Mouse (Mus musculus): ENCODE data around the gene Pphln1.

Pphln1 gene

GRCm38 (mm10) chr15:93442271-93442670 is 44.1 kb downstream of the Pphln1 start:
- WGBS = 92% methylated on average over 4 of the region's 4 CpGs

GRCm38 (mm10) chr15:93443676-93444075 is 45.5 kb downstream of the Pphln1 start:
- 89% methylated on average over 6 of the region's 6 CpGs for WGBS

- whole genome bisulfite sequencing = 91% methylated on average over 3 of the region's 3 CpGs
Measured at GRCm38 (mm10) chr15:93448862-93449261, 50.7 kb downstream of the Pphln1 start.

GRCm38 (mm10) chr15:93453296-93453695 is 55.1 kb downstream of the Pphln1 start:
- WGBS = 93% methylated on average over 1 of the region's 1 CpGs

GRCm38 (mm10) chr15:93459422-93459821 is 61.3 kb downstream of the Pphln1 start:
- WGBS = 74% methylated on average over 5 of the region's 5 CpGs

DNA sequence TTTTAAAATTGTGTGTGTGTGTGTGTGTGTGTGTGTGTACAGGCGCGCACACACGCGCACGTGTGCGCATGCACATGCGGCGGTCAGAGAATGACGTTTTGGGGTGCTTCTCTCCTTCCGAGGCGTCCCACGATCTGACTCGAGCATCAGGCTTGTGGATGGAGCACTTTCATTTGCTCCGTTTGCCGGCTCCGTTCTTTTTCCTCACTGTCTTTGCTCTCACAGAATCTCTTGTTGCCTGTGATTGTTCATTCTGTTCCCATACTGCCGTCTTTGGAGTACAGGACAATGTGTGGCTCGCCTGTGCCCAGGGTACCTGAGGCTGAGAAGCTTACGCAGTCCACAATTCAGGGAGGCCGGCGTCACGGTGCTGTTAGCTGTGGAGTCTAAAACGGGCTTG is 62.9 kb downstream of the Pphln1 start:
- 94% methylated on average over 23 of the region's 23 CpGs for WGBS

GRCm38 (mm10) chr15:93471651-93472050 is 73.5 kb downstream of the Pphln1 start:
- 55% methylated on average over 12 of the region's 12 CpGs for WGBS

- WGBS = 78% methylated on average over 1 of the region's 1 CpGs
Measured at GRCm38 (mm10) chr15:93472089-93472488, 73.9 kb downstream of the Pphln1 start.

DNA sequence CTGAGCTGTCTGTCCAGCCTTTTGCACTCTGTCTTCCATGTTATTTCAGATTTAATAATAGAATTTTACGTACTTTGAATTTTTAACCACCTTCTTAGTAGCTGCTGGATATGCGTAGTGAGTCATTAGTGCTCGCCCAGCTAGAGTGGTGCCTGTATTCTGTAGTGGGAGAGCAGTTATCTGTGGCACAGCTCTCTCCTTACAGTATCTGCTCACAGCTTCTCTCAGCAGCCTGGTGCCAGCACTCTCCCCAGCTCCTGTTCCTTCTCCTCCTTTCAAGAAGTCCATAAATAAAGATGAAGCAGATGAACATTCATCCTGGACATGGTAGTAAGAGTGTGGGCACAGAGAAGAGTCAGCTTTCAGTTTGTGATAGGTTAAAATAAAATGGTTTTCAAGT is 76.1 kb downstream of the Pphln1 start:
- 33% methylated on average over 3 of the region's 3 CpGs for WGBS

- 80% methylated on average over 8 of the region's 8 CpGs for WGBS
Measured at GRCm38 (mm10) chr15:93475688-93476087, 77.5 kb downstream of the Pphln1 start.

DNA sequence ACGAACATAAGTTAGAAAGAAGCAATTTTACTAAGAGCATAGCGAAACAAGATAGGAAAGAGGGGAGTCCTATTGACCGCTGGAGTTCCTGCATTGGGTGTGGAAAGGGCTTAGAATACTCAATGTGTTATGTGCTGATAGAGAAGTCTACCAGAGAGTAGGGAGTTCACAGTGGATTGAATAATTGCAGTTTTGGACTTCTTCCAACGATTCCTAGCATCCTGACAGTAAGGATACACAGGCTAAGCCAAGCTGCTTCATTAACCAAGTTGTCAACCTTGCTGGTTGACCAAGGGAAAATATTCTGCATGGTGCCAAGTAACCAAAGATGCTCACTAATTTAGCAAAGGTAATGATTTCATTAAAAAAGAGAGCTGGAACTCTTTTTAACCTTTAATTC is 79.6 kb downstream of the Pphln1 start:
- 72% methylated on average over 4 of the region's 4 CpGs for WGBS

- 82% methylated on average over 3 of the region's 3 CpGs for WGBS
Measured at GRCm38 (mm10) chr15:93478676-93479075, 80.5 kb downstream of the Pphln1 start.

DNA sequence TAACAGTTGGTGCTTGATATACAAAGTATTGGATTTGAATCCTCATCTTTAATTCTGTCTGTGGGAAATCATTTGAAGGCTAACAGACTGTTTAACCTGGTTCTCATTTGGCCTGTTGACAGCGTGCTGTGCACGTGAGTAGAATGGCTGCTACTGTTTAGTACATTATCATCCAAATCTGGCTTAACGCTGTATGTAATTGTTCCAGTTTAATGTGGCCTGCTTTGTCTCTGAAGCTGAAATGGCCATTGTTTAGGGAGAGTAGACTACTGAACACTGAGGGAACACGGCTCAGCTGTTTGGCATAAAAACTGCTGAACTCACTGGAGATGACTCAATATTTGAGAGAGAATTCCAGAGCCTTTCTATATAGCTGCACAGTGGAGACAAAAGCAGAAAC is 81.3 kb downstream of the Pphln1 start:
- WGBS = 36% methylated on average over 4 of the region's 4 CpGs

- 84% methylated on average over 10 of the region's 10 CpGs for WGBS
Measured at GRCm38 (mm10) chr15:93481112-93481511, 83.0 kb downstream of the Pphln1 start.

- WGBS = 65% methylated on average over 7 of the region's 7 CpGs
Measured at GRCm38 (mm10) chr15:93484261-93484710, 86.1 kb downstream of the Pphln1 start.

GRCm38 (mm10) chr15:93485252-93485651 is 87.1 kb downstream of the Pphln1 start:
- WGBS = 77% methylated on average over 3 of the region's 3 CpGs

DNA sequence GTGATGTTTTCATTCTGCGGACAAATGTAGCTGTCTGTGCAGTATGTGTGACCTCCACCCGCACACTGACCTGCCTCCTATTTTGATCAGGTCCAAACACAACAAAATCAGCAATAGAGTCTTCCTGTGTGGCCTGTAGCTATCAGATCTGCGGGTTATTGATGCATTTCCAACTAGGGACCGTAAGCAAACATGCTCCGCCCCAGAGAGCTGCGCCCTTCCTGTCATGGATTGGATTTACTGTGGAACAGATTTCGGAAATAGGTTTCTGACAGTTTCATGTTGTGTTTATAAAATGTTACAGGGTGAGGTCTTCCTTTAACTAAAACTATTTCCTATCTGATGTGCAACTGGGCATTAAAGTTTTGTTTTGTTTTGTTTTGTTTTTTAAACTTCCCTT is 87.9 kb downstream of the Pphln1 start:
- 76% methylated on average over 7 of the region's 7 CpGs for WGBS

DNA sequence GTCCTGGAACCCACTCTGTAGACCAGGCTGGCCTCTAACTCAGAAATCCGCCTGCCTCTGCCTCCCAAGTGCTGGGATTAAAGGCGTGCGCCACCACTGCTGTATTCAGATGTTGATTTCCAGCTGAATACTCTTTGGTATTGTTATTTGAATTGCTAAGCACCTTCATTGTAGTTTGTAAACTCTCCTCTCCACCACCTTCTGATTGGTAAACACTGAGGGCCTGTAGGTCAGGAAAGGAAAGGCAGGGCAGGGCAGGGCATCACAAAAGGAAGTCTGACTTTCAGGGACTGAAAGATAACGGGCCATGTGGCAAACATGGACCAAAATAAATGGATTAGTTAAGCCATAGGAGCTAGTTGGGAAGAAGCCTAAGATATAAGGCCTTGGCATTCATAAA is 91.4 kb downstream of the Pphln1 start:
- WGBS = 87% methylated on average over 4 of the region's 4 CpGs

DNA sequence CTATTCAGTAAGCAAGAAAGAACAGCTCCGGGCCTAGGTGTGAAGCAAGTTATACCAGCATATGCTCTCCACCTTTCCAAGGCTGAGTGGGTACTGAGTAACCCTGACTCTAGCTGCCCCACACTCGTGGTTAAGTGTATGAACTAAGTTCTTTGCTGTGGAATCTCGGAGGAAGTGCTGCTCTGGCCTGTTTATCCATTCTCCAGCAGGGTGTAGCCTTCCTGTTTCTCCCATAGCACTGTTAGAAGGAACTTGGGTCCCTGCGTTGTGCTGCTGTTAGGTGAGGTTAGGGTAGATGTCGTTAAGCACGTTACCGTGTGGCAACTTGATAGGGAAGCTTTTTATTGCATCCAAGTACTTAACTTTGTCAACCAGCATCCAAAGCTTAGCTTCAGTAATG is 96.5 kb downstream of the Pphln1 start:
- WGBS = 70% methylated on average over 7 of the region's 7 CpGs

- WGBS = 54% methylated on average over 9 of the region's 9 CpGs
Measured at GRCm38 (mm10) chr15:93499866-93500265, 101.7 kb downstream of the Pphln1 start.

DNA sequence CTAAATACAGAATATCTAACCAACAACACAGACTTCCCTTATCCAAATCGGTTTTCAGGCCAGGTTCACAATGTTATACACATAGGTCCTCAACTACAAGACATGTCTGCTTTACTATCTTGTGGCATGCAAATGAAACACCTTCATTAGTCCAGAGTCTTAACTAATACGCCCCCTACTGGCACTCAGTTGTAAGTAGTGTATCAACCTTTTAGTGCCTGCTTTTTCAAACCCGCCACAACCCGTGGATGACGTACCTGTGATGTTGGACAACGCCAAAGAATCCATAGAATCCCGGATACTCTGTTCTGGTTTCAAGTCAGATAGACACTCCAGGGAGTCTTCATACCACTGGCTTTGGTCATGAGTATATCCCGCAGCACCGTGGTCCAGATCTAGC is 104.6 kb downstream of the Pphln1 start:
- WGBS = 92% methylated on average over 9 of the region's 9 CpGs

GRCm38 (mm10) chr15:93503201-93503745 is 105.1 kb downstream of the Pphln1 start:
- WGBS = 82% methylated on average over 35 of the region's 35 CpGs

GRCm38 (mm10) chr15:93504808-93505207 is 106.7 kb downstream of the Pphln1 start:
- 59% methylated on average over 17 of the region's 17 CpGs for WGBS

- WGBS = 46% methylated on average over 12 of the region's 12 CpGs
Measured at GRCm38 (mm10) chr15:93510690-93511336, 112.7 kb downstream of the Pphln1 start.

Data from cerebral cortex, adult 2 months (tissue).